Mouse (Mus musculus) heart, adult 2 months (tissue): ENCODE measurements at regions not wholly inside any gene's neighbourhood (a gene's known extent, or its start where the extent isn't known, plus 50 kb on each side); places are given as distances from the start of the nearest gene placed in this dataset.

Experiments used
- CTCF ChIP-seq: fragments of 200-600 bp; IDR thresholded peaks from 2 replicates; pipeline ENCODE4 v1.8.1; 2022; ENCODE audit warnings: antibody characterized with exemption, mild to moderate bottlenecking, moderate library complexity
- POLR2A ChIP-seq: fragments of 200-500 bp; IDR thresholded peaks from 2 replicates; pipeline ENCODE4 v1.6.1; 2011; ENCODE audit warnings: mild to moderate bottlenecking, low read depth, low read length, control low read depth; ENCODE audit not compliant: insufficient read depth

DNA sequence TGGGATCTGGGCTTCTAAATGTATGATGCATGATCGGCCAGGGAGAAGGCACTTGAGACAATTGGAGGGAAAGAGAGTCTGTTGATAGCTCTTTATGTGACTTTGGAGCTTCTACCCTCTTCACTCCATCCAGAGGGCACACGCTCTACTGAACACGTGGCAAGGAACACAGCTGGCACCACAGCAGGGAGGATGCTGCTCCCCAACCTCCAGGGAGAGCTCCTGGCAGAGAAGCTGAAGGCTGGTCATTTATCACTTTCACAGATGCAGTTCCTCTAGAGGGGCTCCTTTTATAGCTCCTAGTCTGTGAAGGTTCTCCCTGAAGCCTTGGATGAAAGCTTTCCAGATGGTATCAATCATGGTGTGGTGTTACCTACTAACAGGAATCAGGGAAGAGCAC lies 1403.9 kb upstream of the Gm7489 start:
- no peak for TF ChIP-seq POLR2A
- no peak for TF ChIP-seq CTCF
